Mouse (Mus musculus): ENCODE measurements at regions not wholly inside any gene's neighbourhood (a gene's known extent, or its start where the extent isn't known, plus 50 kb on each side); places are given as distances from the start of the nearest gene placed in this dataset.

DNA sequence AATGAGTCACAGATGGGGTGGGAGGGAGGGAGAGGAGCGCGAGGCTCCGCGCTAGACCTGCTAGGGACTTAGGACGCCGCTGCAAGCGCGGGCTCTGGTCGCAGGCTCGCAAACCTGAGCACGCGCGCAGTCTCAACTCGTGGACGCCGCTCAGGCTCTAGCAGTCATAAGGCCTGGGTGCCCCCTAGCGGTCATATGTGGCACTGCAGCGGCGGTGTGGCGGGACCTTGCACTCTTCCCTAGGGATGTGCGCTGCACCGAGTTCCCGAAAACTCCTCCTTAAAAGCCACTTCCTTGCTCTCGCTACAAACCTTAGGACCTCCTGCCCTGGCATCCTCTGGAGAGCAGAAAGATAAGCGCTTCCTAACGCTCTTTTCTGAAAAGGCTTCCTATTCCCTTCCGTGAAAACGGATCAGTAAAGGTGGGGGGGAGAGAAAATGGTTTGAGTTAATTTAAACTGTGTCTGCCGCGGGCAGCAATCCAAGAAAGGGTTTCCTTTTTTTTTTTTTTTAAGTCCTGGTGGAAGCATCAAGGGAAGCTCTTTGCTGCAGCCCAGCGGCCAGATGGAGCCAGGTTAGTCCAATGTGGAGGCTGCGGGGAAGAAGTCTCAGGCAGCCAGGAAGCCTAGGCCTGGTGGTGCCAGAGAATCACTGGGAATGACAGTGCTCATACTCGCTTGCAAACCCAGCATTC lies 50.7 kb upstream of the Kdm8 start:
- no peaks in the 10 kb centered on the region for H3K9me3 ChIP-seq (replicated peaks)
- no peak overlapping the region for H3K27ac ChIP-seq
- WGBS (ENCODE audit: insufficient replicate concordance) = 3% methylated on average over 32 of the region's 33 CpGs

More for the DNA sequence above, 50.7 kb upstream of the Kdm8 start:
- ATAC-seq = peak; percentile 71
- Histone ChIP-seq H3K4me3 (peak overlapping the region; percentile 37), H3K4me2 (peak overlapping the region; percentile 76), H3K9ac (0 out of 2 replicates have a peak overlapping the region, but pooled peaks have one; percentile 39), H3K36me3 (no peaks in the 10 kb centered on the region), H3K27me3 (replicated peaks) (peaks cover 46% of the 10 kb centered on the region), H3K4me1 (peaks cover 10% of the 10 kb centered on the region; the same call in 1 of the 2 replicates)
